In the genomic region with DNA sequence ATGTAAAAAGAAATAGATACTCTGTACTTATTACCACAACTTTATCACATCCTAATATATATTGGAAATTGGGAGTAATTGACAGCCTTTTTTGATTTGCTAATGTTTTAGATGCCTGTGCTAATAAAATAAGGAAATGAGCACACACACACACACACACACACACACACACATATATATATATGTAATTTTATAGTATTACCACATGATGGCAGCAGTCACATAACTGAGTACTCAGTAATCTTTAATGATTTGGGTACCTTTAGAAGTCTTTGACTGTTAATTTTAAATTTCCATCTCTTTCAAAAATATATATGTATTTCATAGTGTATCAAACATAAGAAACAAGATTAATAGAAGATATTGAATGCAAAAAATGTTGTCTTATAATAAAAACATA, we compare ENCODE assay signal across 13 mouse cellular contexts.
A peak's percentile ranks its signal among the peaks of the same experiment; 100 is the strongest.
DNase-seq lines count a peak whose midpoint lies in the region; ATAC-seq lines count a peak whose summit lies in the region.
"Had no signal": no experiment of that assay in that cellular context is flagged by ENCODE, and none has a peak within 500 bp of the region (broad histone marks: within the 10 kb centered on the region; RNA-seq: fewer than 3 reads in every experiment).

No protein-coding gene starts in this region.

- H3K27me3 ChIP-seq in hindbrain, embryonic 14.5 days (ENCODE audit: control insufficient read depth, insufficient read depth, low read length): no peaks in the 10 kb centered on the region
- H3K27me3 ChIP-seq in hindbrain, embryonic 12.5 days: no peaks in the 10 kb centered on the region
- H3K27me3 ChIP-seq: embryonic facial prominence, embryonic 12.5 days; liver, embryonic 13.5 days had no signal

- H3K9me3 ChIP-seq in hindbrain, embryonic 14.5 days (ENCODE audit: control insufficient read depth, low read length): no peaks in the 10 kb centered on the region
- H3K9me3 ChIP-seq in hindbrain, embryonic 12.5 days (replicated peaks): no peaks in the 10 kb centered on the region
- H3K9me3 ChIP-seq: embryonic facial prominence, embryonic 12.5 days; liver, embryonic 13.5 days had no signal

- H3K27ac ChIP-seq in hindbrain, embryonic 14.5 days: no peak overlapping the region
- no peak overlapping the region for H3K27ac ChIP-seq in hindbrain, embryonic 12.5 days
- H3K27ac ChIP-seq: embryonic facial prominence, embryonic 12.5 days; liver, embryonic 13.5 days had no signal

- intact Hi-C loops in left cerebral cortex, postnatal 25 days (cut with DNase I): no loop called here

- peak; percentile 55 for DNase-seq in hindbrain, embryonic 14.5 days (ENCODE audit: low spot score)
- DNase-seq in lung, postnatal 10 days: peak; percentile 2
- DNase-seq in lung, adult 18-20 months: no peak
- DNase-seq in MN1 (ENCODE audit: low spot score): peak; percentile 5
- DNase-seq in retina, embryonic 14.5 days (ENCODE audit: low spot score): peak; percentile 47
- DNase-seq in left cerebral cortex, postnatal 25 days (ENCODE audit: low spot score in 2 of 2): no peak
- DNase-seq: liver, embryonic 13.5 days; spleen, adult 18-20 months had no signal

- no peaks in the 10 kb centered on the region; the same call in 1 of the 2 replicates for H3K36me3 ChIP-seq in hindbrain, embryonic 14.5 days (replicated peaks; ENCODE audit: control insufficient read depth, insufficient read depth)
- no peaks in the 10 kb centered on the region for H3K36me3 ChIP-seq in hindbrain, embryonic 12.5 days
- H3K36me3 ChIP-seq: embryonic facial prominence, embryonic 12.5 days had no signal

- H3K9ac ChIP-seq in hindbrain, embryonic 14.5 days: no peak overlapping the region
- no peak overlapping the region for H3K9ac ChIP-seq in hindbrain, embryonic 12.5 days
- H3K9ac ChIP-seq: embryonic facial prominence, embryonic 12.5 days; liver, embryonic 13.5 days had no signal

- no peak for ATAC-seq in hindbrain, embryonic 14.5 days (ENCODE audit: low FRiP score)
- ATAC-seq in hindbrain, embryonic 12.5 days (ENCODE audit: low FRiP score): no peak
- ATAC-seq: inflammation-experienced regulatory T-cells, adult 6 months; midbrain, embryonic 16.5 days had no signal

- H3K4me2 ChIP-seq in hindbrain, embryonic 14.5 days (replicated peaks): no peak overlapping the region
- no peak overlapping the region for H3K4me2 ChIP-seq in hindbrain, embryonic 12.5 days (replicated peaks)
- H3K4me2 ChIP-seq: embryonic facial prominence, embryonic 12.5 days; heart, embryonic 11.5 days; liver, embryonic 13.5 days had no signal

- no peak overlapping the region for H3K4me3 ChIP-seq in hindbrain, embryonic 14.5 days (replicated peaks; ENCODE audit: low read length)
- H3K4me3 ChIP-seq in hindbrain, embryonic 12.5 days: no peak overlapping the region
- H3K4me3 ChIP-seq: embryonic facial prominence, embryonic 12.5 days; liver, embryonic 13.5 days had no signal

- no peaks in the 10 kb centered on the region for H3K4me1 ChIP-seq in hindbrain, embryonic 14.5 days (replicated peaks; ENCODE audit: control insufficient read depth, insufficient read depth, low read length)
- no peaks in the 10 kb centered on the region for H3K4me1 ChIP-seq in hindbrain, embryonic 12.5 days
- H3K4me1 ChIP-seq: embryonic facial prominence, embryonic 12.5 days; liver, embryonic 13.5 days had no signal

Comparison
In these comparisons a context has a peak if more than half of its experiments do, and no peak if none do; other contexts are left out.
1. DNase-seq: peak in hindbrain, embryonic 14.5 days (single experiment), lung, postnatal 10 days (single experiment), MN1 (single experiment) and retina, embryonic 14.5 days (single experiment); none in lung, adult 18-20 months (0 of 2) and left cerebral cortex, postnatal 25 days (0 of 2).